Mouse (Mus musculus) hindbrain, embryonic 16.5 days (tissue): ENCODE results near the gene Ifna1. TPM values are rescaled to one million over a fixed set of nuclear protein-coding genes. Genes with fewer than 3 reads are reported as not detected.

Source experiments
- ATAC-seq: fragments of 200-750 bp; cut with Nextera tagmentation; 2 replicates; pipeline ENCODE4 v1.8.0; 2017; ENCODE audit warnings: moderate TSS enrichment, moderate library complexity
- H3K27ac ChIP-seq: fragments of 300-500 bp; sonication (generic); 2 replicates; pipeline ENCODE4 v1.5.1; 2014; ENCODE audit warnings: low read depth, mild to moderate bottlenecking, control low read depth, low read length, moderate library complexity
- H3K27me3 ChIP-seq: fragments of 300-500 bp; sonication (generic); replicated peaks from 2 replicates; pipeline ENCODE4 v1.6.1; 2014; ENCODE audit warnings: low read length; ENCODE audit not compliant: control insufficient read depth, insufficient read depth
- H3K36me3 ChIP-seq: fragments of 300-500 bp; sonication (generic); 2 replicates; pipeline ENCODE4 v1.6.1; 2014; ENCODE audit warnings: mild to moderate bottlenecking, low read length, moderate library complexity, mixed read lengths; ENCODE audit not compliant: control insufficient read depth, insufficient read depth
- H3K4me1 ChIP-seq: fragments of 300-500 bp; sonication (generic); 2 replicates; pipeline ENCODE4 v1.6.1; 2014; ENCODE audit warnings: low read depth, low read length; ENCODE audit not compliant: control insufficient read depth, insufficient read depth
- H3K4me2 ChIP-seq: fragments of 300-500 bp; sonication (generic); 2 replicates; pipeline ENCODE4 v1.6.1; 2014; ENCODE audit warnings: mild to moderate bottlenecking, low read length, control low read depth, moderate library complexity
- H3K4me3 ChIP-seq: fragments of 300-500 bp; sonication (generic); 2 replicates; pipeline ENCODE4 v1.5.1; 2014; ENCODE audit warnings: mild to moderate bottlenecking, low read length, control low read depth, moderate library complexity
- H3K9ac ChIP-seq: fragments of 300-500 bp; sonication (generic); 2 replicates; pipeline ENCODE4 v1.6.1; 2014; ENCODE audit warnings: low read depth, mild to moderate bottlenecking, control low read depth, low read length, moderate library complexity
- H3K9me3 ChIP-seq: fragments of 300-500 bp; sonication (generic); 2 replicates; pipeline ENCODE4 v1.6.1; 2014; ENCODE audit warnings: mild to moderate bottlenecking, low read length, moderate library complexity; ENCODE audit not compliant: control insufficient read depth
- WGBS: fragments of 180-500 bp; shearing (Covaris S2); extraction: QIAGEN DNeasy Blood & Tissue Kit; methylation state at CpG from one replicate; pipeline ENCODE4 v1.1.7; 2014; 5-methylcytosine and 5-hydroxymethylcytosine counted together
- polyA plus RNA-seq: library from polyadenylated mRNA; unstranded; fragments of >200 nt; fragmentation: Nextera tagmentation; extraction: Ambion mirVana; gene quantifications from 2 replicates; pipeline ENCODE4 v1.2.1, GENCODE M21; 2015

Gene Ifna1
- polyA plus RNA-seq, 1 experiment from 2014 or later = not detected

DNA sequence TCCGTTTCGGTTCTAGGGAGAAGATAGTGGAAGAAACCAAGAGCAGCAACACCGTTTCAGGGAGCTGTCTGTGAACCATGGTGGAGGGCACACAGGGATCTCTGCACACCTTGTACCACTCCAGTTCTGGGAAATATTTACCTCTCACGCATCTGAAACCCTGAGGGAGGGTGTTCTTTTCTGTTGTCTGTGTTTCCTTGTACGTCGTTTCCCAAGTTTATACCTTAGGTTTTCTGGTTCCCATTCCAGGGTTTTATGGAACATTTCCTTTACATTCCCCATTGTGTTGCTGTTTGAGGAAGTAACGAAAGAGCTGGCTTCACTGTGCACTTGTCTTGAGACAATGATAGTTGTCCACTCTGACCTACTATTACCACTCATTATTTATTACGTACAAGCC, 30.2 kb downstream of the Ifna1 start, which contains the start of gene Ifne:
Gene Ifne (minus strand): TSS at position 101 of the 400 bp plus-strand sequence.
- Histone ChIP-seq H3K9ac (no peak within 1 kb of the TSS), H3K4me3 (no peak within 1 kb of the TSS), H3K4me1 (no peaks in the 10 kb centered on the region), H3K4me2 (no peak within 1 kb of the TSS), H3K27me3 (no peaks in the 10 kb centered on the region), H3K27ac (no peak within 1 kb of the TSS), H3K36me3 (no peaks in the 10 kb centered on the region), H3K9me3 (no peaks in the 10 kb centered on the region)
- no peak for ATAC-seq
- 90% methylated on average over 8 of the region's 8 CpGs for WGBS

DNA sequence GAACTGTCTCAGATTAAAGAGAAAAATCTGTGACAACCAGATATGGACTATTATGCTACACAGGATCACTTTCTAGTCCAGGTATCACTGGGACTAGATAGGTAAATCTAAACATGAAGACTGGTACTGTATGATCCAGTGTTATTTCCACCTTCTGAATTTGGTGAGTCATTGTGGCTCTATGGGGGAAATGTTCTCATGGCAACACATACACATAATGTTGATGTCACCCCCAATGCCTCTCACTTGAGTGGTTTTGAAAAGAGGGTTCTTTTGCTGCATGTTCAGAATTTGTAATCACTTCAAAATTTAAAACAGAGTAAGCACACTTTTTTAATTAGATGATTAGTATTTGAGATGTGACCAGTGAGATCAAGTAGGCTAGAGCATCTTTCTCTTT, 38.3 kb downstream of the Ifna1 start:
- H3K9me3 ChIP-seq = no peaks in the 10 kb centered on the region
- no peak for ATAC-seq
- no peaks in the 10 kb centered on the region for H3K36me3 ChIP-seq
- H3K27me3 ChIP-seq = no peaks in the 10 kb centered on the region
- no peak overlapping the region for H3K27ac ChIP-seq
- H3K4me2 ChIP-seq = no peak overlapping the region
- no peak overlapping the region for H3K9ac ChIP-seq
- no peak overlapping the region for H3K4me3 ChIP-seq
- H3K4me1 ChIP-seq = no peaks in the 10 kb centered on the region

DNA sequence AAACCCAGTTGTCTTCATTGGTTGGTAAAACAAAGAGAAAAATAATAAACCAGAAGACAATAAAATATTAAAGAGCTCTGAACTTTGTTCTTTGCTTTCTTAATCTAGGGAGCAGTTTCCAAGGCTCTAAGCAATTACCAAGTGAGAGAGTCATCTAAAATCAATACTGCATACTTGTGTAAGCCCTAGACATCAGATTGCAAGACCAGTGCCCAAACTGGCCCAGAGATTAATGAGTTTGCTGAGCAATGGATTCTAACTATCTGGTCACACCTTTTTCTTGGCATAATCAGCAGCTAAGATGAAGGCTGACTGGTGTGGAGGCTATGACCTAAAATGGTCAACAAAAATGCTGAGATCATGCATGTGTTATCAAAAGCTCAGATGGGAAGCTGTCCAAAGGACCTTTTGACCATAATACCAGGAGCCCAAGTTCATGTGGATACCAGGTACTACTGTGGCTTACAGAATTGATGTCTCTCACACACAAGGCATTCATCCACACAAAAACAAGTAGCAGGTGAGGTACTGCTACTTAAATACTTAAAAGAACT, 43.4 kb downstream of the Ifna1 start:
- Histone ChIP-seq H3K4me2 (no peak overlapping the region), H3K9me3 (no peaks in the 10 kb centered on the region), H3K4me1 (no peaks in the 10 kb centered on the region), H3K36me3 (no peaks in the 10 kb centered on the region), H3K4me3 (no peak overlapping the region), H3K27ac (no peak overlapping the region), H3K9ac (no peak overlapping the region), H3K27me3 (no peaks in the 10 kb centered on the region)
- no peak for ATAC-seq

Other genes with a start within 250 kb of the Ifna1 start
- gene Ifna12, start 246.7 kb upstream of the Ifna1 start, polyA plus RNA-seq = not detected in 2 replicates
- not detected in 2 replicates for gene C87499, start 215.7 kb upstream of the Ifna1 start, polyA plus RNA-seq
- not detected in 2 replicates for gene Ifna13, start 205.6 kb upstream of the Ifna1 start, polyA plus RNA-seq
- not detected in 2 replicates for gene Ifna16, start 173.2 kb upstream of the Ifna1 start, polyA plus RNA-seq
- not detected in 2 replicates for gene Ifna2, start 166.2 kb upstream of the Ifna1 start, polyA plus RNA-seq
- not detected in 2 replicates for gene Ifnab, start 158.7 kb upstream of the Ifna1 start, polyA plus RNA-seq
- 1.3 and 1.5 TPM in 2 replicates for gene Gm26566, start 128.3 kb upstream of the Ifna1 start, polyA plus RNA-seq
- gene Klhl9, start 127.6 kb upstream of the Ifna1 start, polyA plus RNA-seq = 90.3 and 104 TPM in 2 replicates
- not detected in 2 replicates for gene Gm13271, start 95.2 kb upstream of the Ifna1 start, polyA plus RNA-seq
- not detected in 2 replicates for gene Gm13283, start 90.0 kb upstream of the Ifna1 start, polyA plus RNA-seq
- gene Gm13290, start 76.3 kb upstream of the Ifna1 start, polyA plus RNA-seq = not detected in 2 replicates
- gene Gm13289, start 73.2 kb upstream of the Ifna1 start, polyA plus RNA-seq = not detected in 2 replicates
- gene Gm13272, start 70.2 kb upstream of the Ifna1 start, polyA plus RNA-seq = not detected in 2 replicates
- not detected in 2 replicates for gene Ifnz, start 68.0 kb upstream of the Ifna1 start, polyA plus RNA-seq
- not detected in 2 replicates for gene Gm13276, start 64.4 kb upstream of the Ifna1 start, polyA plus RNA-seq
- gene Gm13277, start 61.5 kb upstream of the Ifna1 start, polyA plus RNA-seq = not detected in 2 replicates
- not detected in 2 replicates for gene Gm13278, start 58.5 kb upstream of the Ifna1 start, polyA plus RNA-seq
- gene Gm13275, start 55.6 kb upstream of the Ifna1 start, polyA plus RNA-seq = not detected in 2 replicates
- gene Gm13279, start 52.7 kb upstream of the Ifna1 start, polyA plus RNA-seq = not detected in 2 replicates
- 0.21 TPM in 1 of 2 replicates, not detected in the other for gene Gm13285, start 50.4 kb upstream of the Ifna1 start, polyA plus RNA-seq
- gene Gm13287, start 46.8 kb upstream of the Ifna1 start, polyA plus RNA-seq = not detected in 2 replicates
- gene Gm13288, start 44.6 kb upstream of the Ifna1 start, polyA plus RNA-seq = not detected in 2 replicates
- not detected in 2 replicates for gene Ifna7, start 33.9 kb upstream of the Ifna1 start, polyA plus RNA-seq
- not detected in 2 replicates for gene Ifna11, start 30.1 kb upstream of the Ifna1 start, polyA plus RNA-seq
- not detected in 2 replicates for gene Ifna6, start 22.7 kb upstream of the Ifna1 start, polyA plus RNA-seq
- not detected in 2 replicates for gene Ifna5, start 14.6 kb upstream of the Ifna1 start, polyA plus RNA-seq
- not detected in 2 replicates for gene Ifna4, start 8.2 kb upstream of the Ifna1 start, polyA plus RNA-seq
- not detected in 2 replicates for gene Ifne, start 30.1 kb downstream of the Ifna1 start, polyA plus RNA-seq